Mouse (Mus musculus): ENCODE measurements at regions not wholly inside any gene's neighbourhood (a gene's known extent, or its start where the extent isn't known, plus 50 kb on each side); places are given as distances from the start of the nearest gene placed in this dataset.

DNA sequence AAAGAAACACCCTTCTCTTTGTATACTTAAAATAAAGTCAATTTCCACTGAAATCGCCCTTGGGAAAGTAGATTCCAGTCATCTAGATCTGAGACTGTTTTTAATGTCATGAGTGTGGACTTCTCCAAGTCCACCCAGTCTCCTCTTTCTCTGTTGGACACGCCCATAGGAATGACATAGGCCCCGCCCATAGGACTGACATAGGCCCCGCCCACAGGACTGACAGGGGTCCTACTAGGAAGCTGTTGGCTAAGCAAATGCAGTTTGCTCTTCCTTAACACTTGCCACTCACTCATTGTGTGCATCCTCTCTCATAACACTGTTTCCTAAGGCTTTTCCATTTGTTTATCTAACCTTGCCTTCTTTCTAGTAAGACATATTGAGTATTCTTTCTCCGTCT, 129.3 kb downstream of the Nkx6-1 start:
- dilution Hi-C loops (cut with MboI; ENCODE audit: extremely low pct_ligation_motif_present, extremely low pct_unique_long_range_greater_than_20kb, low sequenced_read_pairs), result no loop called here
- TF ChIP-seq RAD21 (IDR thresholded peaks at IDR 0.05; ENCODE audit: low read depth, low read length) (no peak), CHD1 (IDR thresholded peaks at IDR 0.05; ENCODE audit: low read depth, low read length) (no peak), UBTF (IDR thresholded peaks at IDR 0.05; ENCODE audit: low read depth, low read length) (no peak), IRF4 (IDR thresholded peaks at IDR 0.05; ENCODE audit: low read depth, low read length) (no peak), BHLHE40 (IDR thresholded peaks at IDR 0.05; ENCODE audit: low read depth, low read length) (no peak), NELFE (IDR thresholded peaks at IDR 0.05; ENCODE audit: low read depth, low read length) (no peak), POLR2AphosphoS2 (IDR thresholded peaks at IDR 0.05; ENCODE audit: low read depth, low read length) (no peak), ETS1 (conservative IDR thresholded peaks at IDR 0.05; ENCODE audit: low read depth, low read length) (no peak), CTCF (conservative IDR thresholded peaks at IDR 0.05 in 1 of 2, IDR thresholded peaks at IDR 0.05 in 1 of 2; ENCODE audit: low read depth in 2 of 2, low read length in 2 of 2) (no peak), CHD2 (IDR thresholded peaks at IDR 0.05; ENCODE audit: low read length) (no peak), JUN (IDR thresholded peaks at IDR 0.05; ENCODE audit: insufficient read depth, low read depth, low read length) (no peak), MXI1 (IDR thresholded peaks at IDR 0.05; ENCODE audit: low read depth, low read length) (no peak), KAT2A (IDR thresholded peaks at IDR 0.05; ENCODE audit: insufficient replicate concordance, low read length) (no peak), ELF1 (IDR thresholded peaks at IDR 0.05; ENCODE audit: low read depth, low read length) (no peak), MAZ (IDR thresholded peaks at IDR 0.05; ENCODE audit: low read depth, low read length) (no peak), USF2 (conservative IDR thresholded peaks at IDR 0.05; ENCODE audit: low read depth, low read length) (no peak), ZNF384 (IDR thresholded peaks at IDR 0.05; ENCODE audit: low read depth, low read length) (no peak), MAX (IDR thresholded peaks at IDR 0.05; ENCODE audit: low read length) (no peak), POLR2A (IDR thresholded peaks at IDR 0.05; ENCODE audit: low read depth, low read length) (no peak), TCF12 (IDR thresholded peaks at IDR 0.05; ENCODE audit: low read depth, low read length) (no peak)
- Histone ChIP-seq H3K79me2 (replicated peaks; ENCODE audit: control insufficient read depth, extremely low read depth, insufficient read depth, poor library complexity, severe bottlenecking) (no peaks in the 10 kb centered on the region), H3K9ac (ENCODE audit: insufficient read depth, low read depth) (no peak overlapping the region), H3K27ac (ENCODE audit: insufficient read depth, low read depth) (no peak overlapping the region), H3K4me3 (replicated peaks in 1 of 3; ENCODE audit: low read depth in 2 of 3, low read length in 2 of 3, poor library complexity in 1 of 3) (no peak overlapping the region), H3K9me3 (replicated peaks; ENCODE audit: low read length) (peaks cover 68% of the 10 kb centered on the region), H3K4me2 (ENCODE audit: insufficient read depth, low read depth, poor library complexity, severe bottlenecking) (no peak overlapping the region), H3K4me1 (ENCODE audit: control insufficient read depth in 1 of 2, insufficient read depth in 2 of 2) (no peaks in the 10 kb centered on the region), H3K36me3 (replicated peaks in 1 of 2; ENCODE audit: control insufficient read depth in 1 of 2, insufficient read depth in 1 of 2, low read length in 1 of 2) (no peaks in the 10 kb centered on the region), H3K27me3 (replicated peaks) (no peaks in the 10 kb centered on the region)
- no peak for DNase-seq (ENCODE audit: extremely low read depth)
- in situ Hi-C loops (cut with MboI; ENCODE audit: low pct_ligation_motif_present, low pct_unique_long_range_greater_than_20kb, low sequenced_read_pairs), result no loop called here

DNA sequence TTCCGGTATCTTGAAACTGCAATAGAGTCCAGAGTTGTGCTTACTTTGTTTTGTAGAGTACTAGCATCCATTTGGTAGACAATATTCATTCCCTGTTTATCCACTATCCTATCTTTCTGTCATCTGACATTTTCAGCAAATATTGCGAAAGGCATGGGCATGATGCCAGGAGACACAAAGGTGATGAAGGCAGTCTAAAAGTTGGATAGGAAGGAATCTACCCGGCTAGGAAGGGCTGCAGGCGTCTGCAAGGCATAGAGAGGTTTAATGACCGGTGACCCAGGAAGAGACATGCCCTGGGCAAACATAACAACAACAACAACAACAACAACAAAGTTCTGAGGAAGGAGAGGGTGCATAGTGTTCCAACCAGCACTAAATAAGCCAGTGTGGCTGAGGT, 139.4 kb downstream of the Nkx6-1 start:
- TF ChIP-seq POLR2A (IDR thresholded peaks at IDR 0.05; ENCODE audit: low read depth, low read length) (no peak), PAX5 (IDR thresholded peaks at IDR 0.05; ENCODE audit: low read length) (no peak), ZKSCAN1 (IDR thresholded peaks at IDR 0.05; ENCODE audit: borderline replicate concordance, low read depth, low read length) (no peak), JUND (conservative IDR thresholded peaks at IDR 0.05; ENCODE audit: low read depth, low read length) (no peak)
- H3K4me1 ChIP-seq (ENCODE audit: control insufficient read depth in 1 of 2, insufficient read depth in 2 of 2), result no peaks in the 10 kb centered on the region

More for the DNA sequence above, 139.4 kb downstream of the Nkx6-1 start:
- Histone ChIP-seq H3K9ac (ENCODE audit: insufficient read depth, low read depth) (no peak overlapping the region), H3K27me3 (replicated peaks) (no peaks in the 10 kb centered on the region), H3K4me3 (replicated peaks in 1 of 3; ENCODE audit: low read depth in 2 of 3, low read length in 2 of 3, poor library complexity in 1 of 3) (no peak overlapping the region), H3K27ac (ENCODE audit: insufficient read depth, low read depth) (no peak overlapping the region), H3K36me3 (replicated peaks in 1 of 2; ENCODE audit: control insufficient read depth in 1 of 2, insufficient read depth in 1 of 2, low read length in 1 of 2) (no peaks in the 10 kb centered on the region), H3K9me3 (replicated peaks; ENCODE audit: low read length) (peaks cover 77% of the 10 kb centered on the region), H3K79me2 (replicated peaks; ENCODE audit: control insufficient read depth, extremely low read depth, insufficient read depth, poor library complexity, severe bottlenecking) (no peaks in the 10 kb centered on the region), H3K4me2 (ENCODE audit: insufficient read depth, low read depth, poor library complexity, severe bottlenecking) (no peak overlapping the region)
- in situ Hi-C loops (cut with MboI; ENCODE audit: low pct_ligation_motif_present, low pct_unique_long_range_greater_than_20kb, low sequenced_read_pairs) (no loop called here), dilution Hi-C loops (cut with MboI; ENCODE audit: extremely low pct_ligation_motif_present, extremely low pct_unique_long_range_greater_than_20kb, low sequenced_read_pairs) (no loop called here)
- DNase-seq (ENCODE audit: extremely low read depth), result no peak

Measured in CH12.LX (cell line).